Mouse (Mus musculus): ENCODE data around the gene Fus.
A peak's percentile ranks its signal among the peaks of the same experiment; 100 is the strongest.
"Not testable (repeated sequence)": the region's sequence is repeated elsewhere in the genome, so short reads cannot be mapped to it uniquely, and the experiment has no call there.

The Fus gene

GRCm38 (mm10) chr7:127967004-127967921 is at the start of gene Fus:
TSS of gene Fus (plus strand) at chr7:127967457.
- peak; percentile 98 for DNase-seq (ENCODE audit: low spot score in 2 of 2)

- peak in 1 of 2 experiments; percentile 39 for DNase-seq (ENCODE audit: low spot score in 2 of 2)
Observed at GRCm38 (mm10) chr7:127918203-127918602, 49.1 kb upstream of the Fus start.

- DNase-seq (ENCODE audit: low spot score in 2 of 2): no peak
Observed at GRCm38 (mm10) chr7:127919290-127919689, 48.0 kb upstream of the Fus start.

DNA sequence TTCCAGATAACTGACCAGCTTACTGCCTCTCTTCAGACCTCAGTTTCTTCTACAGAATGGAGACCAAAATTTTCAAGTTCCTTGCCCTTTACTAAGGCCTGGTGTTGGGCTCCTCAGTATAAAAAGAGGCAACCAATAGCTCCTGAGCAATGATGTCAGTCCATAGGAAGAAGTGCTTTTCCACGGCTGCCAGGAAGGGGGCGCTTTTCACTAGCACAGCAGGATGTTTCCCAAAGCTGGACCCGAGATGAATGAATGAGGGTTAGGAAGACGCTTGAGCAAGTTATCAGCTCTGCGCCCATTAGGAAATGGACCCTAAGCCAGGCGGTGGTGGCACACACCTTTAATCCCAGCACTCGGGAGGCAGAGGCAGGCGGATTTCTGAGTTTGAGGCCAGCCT is 45.7 kb upstream of the Fus start:
- DNase-seq (ENCODE audit: low spot score in 2 of 2): no peak

DNA sequence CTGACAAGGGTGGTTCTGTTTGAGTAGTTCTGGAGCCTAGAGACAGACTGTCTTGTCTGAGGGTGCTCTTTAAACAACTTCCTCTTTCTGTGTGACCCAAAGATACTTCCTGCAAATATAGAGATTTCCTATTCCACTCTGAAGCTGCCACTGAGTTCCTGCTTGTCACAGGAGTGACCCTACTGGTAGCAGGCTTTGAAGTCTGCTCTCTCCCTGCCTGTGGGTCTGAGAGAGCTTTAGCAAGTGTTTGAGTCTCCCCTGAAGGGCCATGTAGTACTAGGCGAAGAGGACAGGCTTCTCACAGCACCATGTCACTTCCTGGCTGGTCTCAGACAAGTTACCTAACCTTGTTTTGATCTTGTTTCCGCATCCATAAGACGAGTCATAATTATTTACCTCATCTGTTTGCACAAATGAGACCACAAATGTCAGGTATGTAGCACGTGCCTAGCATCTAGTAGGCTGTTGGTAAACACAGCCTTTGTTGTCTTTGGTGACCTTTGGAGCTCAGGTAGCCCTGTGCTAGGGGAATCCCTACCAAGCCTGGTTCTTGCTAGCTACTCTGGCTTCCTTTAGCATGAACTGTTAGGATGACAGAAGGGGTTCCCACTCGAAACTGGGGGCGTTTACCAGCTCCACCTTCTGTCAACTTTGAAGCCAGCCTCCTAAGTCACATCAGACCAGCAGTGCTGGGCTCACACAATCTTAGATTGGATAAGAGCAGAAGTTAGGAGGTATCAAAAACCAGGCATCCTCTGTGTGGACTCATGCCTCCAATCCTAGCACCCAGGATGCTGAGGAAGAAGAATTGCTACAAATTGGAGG is 44.6 kb upstream of the Fus start:
- no peak for DNase-seq (ENCODE audit: low spot score in 2 of 2)

DNA sequence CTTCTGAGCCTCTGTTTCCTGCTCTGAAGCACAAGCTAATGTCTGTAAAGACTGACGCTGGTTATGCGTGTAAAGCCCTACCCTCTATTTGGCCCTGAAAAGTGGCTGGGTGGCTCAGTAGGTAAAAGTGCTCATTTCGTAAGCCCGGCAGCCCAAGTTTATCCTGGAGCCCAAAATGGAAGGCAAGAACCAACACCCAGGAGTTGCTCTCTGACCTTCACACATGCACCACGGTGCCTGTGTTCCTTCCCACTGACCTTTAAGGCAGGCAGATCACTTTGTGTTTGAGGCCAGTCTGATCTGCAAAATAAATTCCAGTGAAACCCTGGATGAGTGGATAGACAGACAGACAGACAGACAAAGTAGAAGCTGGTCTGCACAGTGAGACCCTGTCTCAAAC is 43.5 kb upstream of the Fus start:
- no peak for DNase-seq (ENCODE audit: low spot score in 2 of 2)

DNA sequence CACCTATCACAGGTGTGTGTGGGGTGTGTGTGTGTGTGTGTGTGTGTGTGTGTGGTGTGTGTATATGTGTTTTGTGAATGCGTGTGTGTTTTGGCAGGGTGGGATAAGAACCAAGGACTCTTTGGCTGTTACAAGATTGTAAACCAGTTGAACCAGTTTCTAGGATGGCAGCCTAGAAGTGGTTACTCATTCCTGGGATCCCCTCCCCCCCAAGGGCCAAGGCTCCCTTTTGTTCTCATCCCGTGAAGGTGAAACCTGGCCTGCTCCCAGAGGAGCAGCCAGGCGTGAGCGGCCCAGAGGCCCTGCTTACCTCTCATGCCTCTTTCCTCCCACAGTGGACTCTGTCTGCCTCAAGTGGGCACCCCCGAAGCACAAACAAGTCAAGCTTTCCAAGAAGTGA is 42.0 kb upstream of the Fus start:
- no peak for DNase-seq (ENCODE audit: low spot score in 2 of 2)

- no peak for DNase-seq (ENCODE audit: low spot score in 2 of 2)
Observed at GRCm38 (mm10) chr7:127926066-127926465, 41.2 kb upstream of the Fus start.

DNA sequence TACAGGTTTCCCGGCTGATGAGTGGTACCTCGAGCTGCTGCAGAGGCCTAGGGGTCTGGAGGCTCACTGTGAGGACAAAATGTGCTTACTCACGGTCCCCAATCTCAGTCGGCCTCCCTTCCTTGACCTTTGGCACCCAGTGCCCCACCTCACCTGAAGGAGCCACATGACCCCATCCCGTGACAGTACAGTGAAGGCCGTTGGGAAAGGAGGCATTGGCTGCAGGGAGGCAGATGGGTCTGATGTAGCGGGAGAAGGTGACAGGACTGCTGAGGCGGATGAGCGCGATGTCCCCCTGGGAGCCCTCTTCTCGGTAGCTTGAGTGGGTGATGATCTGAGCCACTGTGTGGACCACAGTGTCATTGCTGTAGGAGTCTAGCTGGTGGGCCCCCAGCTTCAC is 40.4 kb upstream of the Fus start:
- no peak for DNase-seq (ENCODE audit: low spot score in 2 of 2)

- DNase-seq (ENCODE audit: low spot score in 2 of 2): no peak
Observed at GRCm38 (mm10) chr7:127927726-127928125, 39.5 kb upstream of the Fus start.

GRCm38 (mm10) chr7:127928596-127928995 is 38.7 kb upstream of the Fus start:
- no peak for DNase-seq (ENCODE audit: low spot score in 2 of 2)

DNA sequence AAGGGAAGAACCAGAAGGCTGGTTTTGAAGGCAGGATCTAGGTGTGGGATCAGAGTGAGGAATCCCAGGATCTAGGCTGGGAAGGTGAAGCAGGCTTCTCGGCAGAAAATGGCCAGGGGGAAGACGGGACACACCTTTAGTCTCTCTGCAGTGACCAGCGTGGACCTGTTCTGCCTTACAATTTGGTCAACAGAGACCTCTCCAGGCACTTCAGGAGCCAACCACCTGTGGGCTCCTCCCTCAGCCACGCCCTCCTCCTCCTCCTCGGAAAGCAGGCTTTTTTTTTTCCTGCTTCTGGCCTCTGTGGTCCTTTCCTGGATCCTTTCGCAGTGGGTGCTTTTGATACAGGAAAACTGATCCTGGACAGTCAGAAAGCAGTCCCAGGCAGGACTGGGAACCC is 37.3 kb upstream of the Fus start, which contains the start of gene Prss8:
Prss8 (minus strand) TSS at position 182 of the 400 bp plus-strand sequence.
- no peak for DNase-seq (ENCODE audit: low spot score in 2 of 2)

GRCm38 (mm10) chr7:127930636-127931035 is 36.6 kb upstream of the Fus start:
- no peak for DNase-seq (ENCODE audit: low spot score in 2 of 2)

GRCm38 (mm10) chr7:127931351-127932135 is 35.7 kb upstream of the Fus start:
- no peak for DNase-seq (ENCODE audit: low spot score in 2 of 2)

GRCm38 (mm10) chr7:127932273-127933031 is 34.8 kb upstream of the Fus start:
- DNase-seq (ENCODE audit: low spot score in 2 of 2): no peak

GRCm38 (mm10) chr7:127934075-127934474 is 33.2 kb upstream of the Fus start:
- DNase-seq (ENCODE audit: low spot score in 2 of 2): no peak

- peak; percentile 92 to 97 for DNase-seq (ENCODE audit: low spot score in 2 of 2)
Observed at GRCm38 (mm10) chr7:127935028-127935722, 32.1 kb upstream of the Fus start.

DNA sequence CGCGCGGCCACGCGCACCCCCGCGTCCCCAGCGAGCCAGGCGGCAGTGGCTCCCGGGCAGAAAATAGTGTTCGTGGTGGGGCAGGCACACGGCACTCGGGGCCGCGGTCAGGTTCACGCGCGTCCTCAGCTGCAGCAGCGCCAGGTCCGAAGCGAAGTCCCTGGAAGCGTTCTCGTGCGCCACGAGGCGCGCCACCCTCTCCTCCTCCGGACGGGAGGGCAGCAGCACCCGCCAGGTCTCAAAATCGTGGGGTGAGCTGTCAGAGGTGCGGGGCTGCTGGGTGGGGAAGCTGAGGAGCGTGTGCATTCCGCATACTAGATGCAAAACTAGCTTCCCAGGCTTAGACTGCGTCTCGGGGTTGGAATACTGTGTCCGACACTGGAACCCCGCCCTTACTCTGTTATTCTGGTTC is 31.5 kb upstream of the Fus start:
- DNase-seq (ENCODE audit: low spot score in 2 of 2): no peak

- no peak for DNase-seq (ENCODE audit: low spot score in 2 of 2)
Observed at GRCm38 (mm10) chr7:127936216-127936884, 30.9 kb upstream of the Fus start.

- not testable (repeated sequence) for DNase-seq (ENCODE audit: low spot score in 2 of 2)
Observed at GRCm38 (mm10) chr7:127942097-127942496, 25.2 kb upstream of the Fus start.
